Mouse (Mus musculus): ENCODE data around the gene Gmeb1.

- no peak for TF ChIP-seq GATA1 (IDR thresholded peaks at IDR 0.05; ENCODE audit: borderline replicate concordance, low read length)
- no peak for TF ChIP-seq FLI1 (IDR thresholded peaks at IDR 0.05; ENCODE audit: low read length)
Observed at GRCm38 (mm10) chr4:132261514-132262357, at the start of gene Gmeb1.

Data from megakaryocyte, embryonic 14.5 days (primary cell).